In genomic region chr9:107578587-107578986, GRCm38 (mm10) we compare ENCODE assay signal across 8 mouse cellular contexts. TPM values are rescaled to one million over a fixed set of nuclear protein-coding genes. Genes with fewer than 3 reads are reported as not detected.
DNase-seq lines count a peak whose midpoint lies in the region; ATAC-seq lines count a peak whose summit lies in the region.

Naa80 (plus strand) TSS chr9:107578887.

- 0 out of 2 replicates have a peak within 1 kb of the TSS, but pooled peaks have one; percentile 5 for H3K9ac ChIP-seq in embryonic facial prominence, embryonic 12.5 days
- H3K9ac ChIP-seq in heart, embryonic 13.5 days = 0 out of 2 replicates have a peak within 1 kb of the TSS, but pooled peaks have one; percentile 14
- no peak within 1 kb of the TSS for H3K9ac ChIP-seq in limb, embryonic 11.5 days (ENCODE audit: low read length)
- H3K9ac ChIP-seq in stomach, embryonic 16.5 days (ENCODE audit: low read length) = peak within 1 kb of the TSS; percentile 67; the same call in 1 of the 2 replicates

- H3K9me3 ChIP-seq in megakaryocyte, embryonic 14.5 days = no peaks in the 10 kb centered on the region
- no peaks in the 10 kb centered on the region for H3K9me3 ChIP-seq in embryonic facial prominence, embryonic 12.5 days
- H3K9me3 ChIP-seq in heart, embryonic 13.5 days = no peaks in the 10 kb centered on the region
- no peaks in the 10 kb centered on the region for H3K9me3 ChIP-seq in limb, embryonic 11.5 days (ENCODE audit: control insufficient read depth, low read length)
- no peaks in the 10 kb centered on the region for H3K9me3 ChIP-seq in stomach, embryonic 16.5 days (replicated peaks; ENCODE audit: control insufficient read depth, low read length)

- peaks cover 75% of the 10 kb centered on the region for H3K4me1 ChIP-seq in megakaryocyte, embryonic 14.5 days
- peaks cover 41% of the 10 kb centered on the region for H3K4me1 ChIP-seq in embryonic facial prominence, embryonic 12.5 days
- H3K4me1 ChIP-seq in heart, embryonic 13.5 days = peaks cover 58% of the 10 kb centered on the region
- H3K4me1 ChIP-seq in limb, embryonic 11.5 days (ENCODE audit: control insufficient read depth, insufficient read depth, low read length) = peaks cover 24% of the 10 kb centered on the region
- peaks cover 28% of the 10 kb centered on the region for H3K4me1 ChIP-seq in stomach, embryonic 16.5 days (ENCODE audit: control insufficient read depth, insufficient read depth, low read length)

- no peaks in the 10 kb centered on the region for H3K27me3 ChIP-seq in megakaryocyte, embryonic 14.5 days (replicated peaks)
- H3K27me3 ChIP-seq in embryonic facial prominence, embryonic 12.5 days = no peaks in the 10 kb centered on the region
- H3K27me3 ChIP-seq in heart, embryonic 13.5 days (replicated peaks) = no peaks in the 10 kb centered on the region
- H3K27me3 ChIP-seq in limb, embryonic 11.5 days (ENCODE audit: control insufficient read depth, insufficient read depth, low read length) = no peaks in the 10 kb centered on the region
- H3K27me3 ChIP-seq in stomach, embryonic 16.5 days (ENCODE audit: control insufficient read depth, insufficient read depth, low read length) = no peaks in the 10 kb centered on the region

- H3K27ac ChIP-seq in embryonic facial prominence, embryonic 12.5 days = peak within 1 kb of the TSS; percentile 90
- H3K27ac ChIP-seq in heart, embryonic 13.5 days (replicated peaks) = 0 out of 2 replicates have a peak within 1 kb of the TSS, but pooled peaks have one; percentile 94
- H3K27ac ChIP-seq in limb, embryonic 11.5 days (replicated peaks; ENCODE audit: low read depth, low read length) = no peak within 1 kb of the TSS
- peak within 1 kb of the TSS; percentile 94 for H3K27ac ChIP-seq in stomach, embryonic 16.5 days (ENCODE audit: low read length)

- DNase-seq in limb, embryonic 11.5 days (ENCODE audit: low spot score) = no peak
- DNase-seq in spleen, postnatal 14 days (ENCODE audit: low spot score in 2 of 2) = no peak
- no peak for DNase-seq in ovary, postnatal 36 days (ENCODE audit: low spot score)

- no peak for ATAC-seq in megakaryocyte, adult 5-6 weeks (ENCODE audit: poor library complexity, severe bottlenecking)
- no peak for ATAC-seq in embryonic facial prominence, embryonic 12.5 days (ENCODE audit: insufficient number of reproducible peaks, insufficient read depth, low FRiP score, low TSS enrichment)
- ATAC-seq in heart, embryonic 13.5 days (ENCODE audit: extremely low read depth, insufficient number of reproducible peaks, low FRiP score, low TSS enrichment) = no peak
- ATAC-seq in limb, embryonic 11.5 days (ENCODE audit: insufficient number of reproducible peaks, low FRiP score, low TSS enrichment, low read depth) = no peak
- no peak for ATAC-seq in stomach, embryonic 16.5 days (ENCODE audit: insufficient read depth, low FRiP score)

- peaks cover 21% of the 10 kb centered on the region for H3K36me3 ChIP-seq in megakaryocyte, embryonic 14.5 days (replicated peaks; ENCODE audit: low read length)
- H3K36me3 ChIP-seq in embryonic facial prominence, embryonic 12.5 days = peaks cover 21% of the 10 kb centered on the region
- peaks cover 21% of the 10 kb centered on the region for H3K36me3 ChIP-seq in heart, embryonic 13.5 days
- peaks cover 10% of the 10 kb centered on the region for H3K36me3 ChIP-seq in limb, embryonic 11.5 days (ENCODE audit: control insufficient read depth, insufficient read depth, low read length)
- H3K36me3 ChIP-seq in stomach, embryonic 16.5 days (ENCODE audit: control insufficient read depth, insufficient read depth, low read length) = peaks cover 2% of the 10 kb centered on the region; the same call in 1 of the 2 replicates

- 76% methylated on average over 3 of the region's 3 CpGs for WGBS in embryonic facial prominence, embryonic 12.5 days
- 72% methylated on average over 3 of the region's 3 CpGs for WGBS in heart, embryonic 13.5 days
- 72% methylated on average over 3 of the region's 3 CpGs for WGBS in limb, embryonic 11.5 days
- 72% methylated on average over 3 of the region's 3 CpGs for WGBS in stomach, embryonic 16.5 days

- peak within 1 kb of the TSS; percentile 76 for H3K4me3 ChIP-seq in megakaryocyte, embryonic 14.5 days (replicated peaks)
- no peak within 1 kb of the TSS for H3K4me3 ChIP-seq in embryonic facial prominence, embryonic 12.5 days
- no peak within 1 kb of the TSS; the same call in 1 of the 2 replicates for H3K4me3 ChIP-seq in heart, embryonic 13.5 days
- no peak within 1 kb of the TSS for H3K4me3 ChIP-seq in limb, embryonic 11.5 days (ENCODE audit: low read depth, low read length)
- peak within 1 kb of the TSS; percentile 4; the same call in 1 of the 2 replicates for H3K4me3 ChIP-seq in stomach, embryonic 16.5 days (replicated peaks; ENCODE audit: low read length)

- H3K4me2 ChIP-seq in embryonic facial prominence, embryonic 12.5 days (replicated peaks) = peak within 1 kb of the TSS; percentile 84
- peak within 1 kb of the TSS; percentile 93 for H3K4me2 ChIP-seq in heart, embryonic 13.5 days
- no peak within 1 kb of the TSS; the same call in 1 of the 2 replicates for H3K4me2 ChIP-seq in limb, embryonic 11.5 days (ENCODE audit: low read depth, severe bottlenecking)
- peak within 1 kb of the TSS; percentile 56 for H3K4me2 ChIP-seq in stomach, embryonic 16.5 days (ENCODE audit: low read depth, low read length)

RNA-seq across cellular contexts. Expression of gene Naa80, which starts in this region (rescaled TPM):
- 63.3 and 72.4 TPM in 2 replicates for polyA plus RNA-seq in megakaryocyte, embryonic 14.5 days (2012; ENCODE audit: insufficient read depth, low replicate concordance)
- 7.2 and 15.3 TPM in 2 replicates for total RNA-seq in megakaryocyte, adult 5-6 weeks (2015)
- 6.9 and 10.1 TPM in 2 replicates for total RNA-seq in megakaryocyte, adult 5-6 weeks (2017)
- polyA plus RNA-seq in embryonic facial prominence, embryonic 12.5 days (2016; fragmentation: Nextera tagmentation; extraction: Ambion mirVana) = 15.0 and 15.4 TPM in 2 replicates
- polyA plus RNA-seq in heart, embryonic 13.5 days (2015; fragmentation: Nextera tagmentation; extraction: Ambion mirVana) = 13.9 and 14.6 TPM in 2 replicates
- 14.3 and 16.7 TPM in 2 replicates for polyA plus RNA-seq in limb, embryonic 11.5 days (2014; fragmentation: Nextera tagmentation; extraction: Ambion mirVana)
- 17.4 and 20.4 TPM in 2 replicates for polyA plus RNA-seq in stomach, embryonic 16.5 days (2015; fragmentation: Nextera tagmentation; extraction: Ambion mirVana)

Comparison
In these comparisons a context has a peak if more than half of its experiments do, and no peak if none do; other contexts are left out.
1. H3K4me3 ChIP-seq: peak in megakaryocyte, embryonic 14.5 days (single experiment) and stomach, embryonic 16.5 days (single experiment); none in embryonic facial prominence, embryonic 12.5 days (single experiment), heart, embryonic 13.5 days (single experiment) and limb, embryonic 11.5 days (single experiment).